Mouse (Mus musculus) A20 (cell line): ENCODE measurements around the gene Krtap19-1.
A peak's percentile ranks its signal among the peaks of the same experiment; 100 is the strongest.

ENCODE experiments used
- DNase-seq: peaks from one replicate; pipeline ENCODE4 v3.0.0-alpha.2; 2011; ENCODE audit warnings: low read depth, low spot score

Krtap19-1 gene

DNA sequence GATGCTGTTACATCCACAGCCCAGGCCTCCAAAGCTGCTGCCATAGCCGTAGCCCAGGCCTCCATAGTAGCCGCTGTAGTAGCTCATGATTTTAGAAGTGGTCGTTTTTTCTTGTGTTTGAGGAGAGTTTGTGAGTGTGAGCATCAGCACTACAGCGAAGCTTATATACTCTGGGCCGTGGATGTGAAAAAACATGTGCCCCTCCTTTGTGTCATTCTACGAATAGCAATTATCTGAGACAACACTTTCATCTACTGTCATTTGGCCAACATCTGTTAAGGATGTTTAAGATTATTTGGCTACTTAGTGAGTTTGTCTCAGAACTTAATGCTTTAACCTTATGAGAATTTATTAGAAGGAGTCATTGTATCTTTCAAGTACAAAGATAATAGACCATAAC, at the start of gene Krtap19-1:
Gene Krtap19-1 (minus strand): TSS at position 101 of the 400 bp plus-strand sequence.
- no peak for DNase-seq

- no peak for DNase-seq
Measured at GRCm38 (mm10) chr16:88896357-88896756, 27.1 kb upstream of the Krtap19-1 start, which contains the start of gene Krtap19-5. TSS of gene Krtap19-5 (minus strand) at chr16:88896457.

DNA sequence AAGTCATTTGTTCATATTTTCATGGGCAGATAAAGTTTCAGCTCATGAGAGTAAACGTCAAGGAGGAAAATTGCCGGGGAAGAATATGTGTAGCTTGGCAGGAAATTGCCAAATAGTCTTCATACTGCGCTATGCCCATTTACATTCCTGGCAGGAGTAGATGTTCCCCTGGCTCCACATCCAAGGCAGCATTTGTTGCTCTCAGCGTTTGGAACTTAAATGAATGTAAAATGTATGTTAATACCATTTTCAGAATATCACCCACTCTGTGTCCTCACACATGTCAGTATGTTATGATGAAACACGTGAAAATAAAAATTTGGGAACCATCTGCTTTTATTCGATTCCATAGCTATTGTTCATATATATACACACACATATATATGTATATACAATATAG, 17.7 kb upstream of the Krtap19-1 start:
- DNase-seq, result no peak

- no peak for DNase-seq
Measured at GRCm38 (mm10) chr16:88884989-88885388, 15.8 kb upstream of the Krtap19-1 start, which contains the start of gene Krtap19-4. TSS of gene Krtap19-4 (minus strand) at chr16:88885089.

- DNase-seq, result no peak
Measured at GRCm38 (mm10) chr16:88877938-88878337, 8.7 kb upstream of the Krtap19-1 start, which contains the start of gene Krtap19-3. TSS of gene Krtap19-3 (minus strand) at chr16:88878038.

DNA sequence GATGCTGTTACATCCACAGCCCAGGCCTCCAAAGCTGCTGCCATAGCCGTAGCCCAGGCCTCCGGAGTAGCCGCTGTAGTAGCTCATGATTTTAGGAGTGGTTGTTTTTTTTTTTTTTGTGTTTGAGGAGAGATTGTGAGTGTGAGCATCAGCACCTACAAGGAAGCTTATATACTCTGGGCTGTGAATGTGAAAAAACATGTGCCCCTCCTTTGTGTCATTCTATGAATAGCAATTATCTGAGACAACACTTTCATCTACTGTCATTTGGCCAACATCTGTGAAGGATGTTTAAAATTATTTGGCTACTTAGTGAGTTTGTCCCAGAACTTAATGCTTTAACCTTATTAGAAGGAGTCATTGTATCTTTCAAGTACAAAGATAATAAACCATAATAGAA, 5.0 kb upstream of the Krtap19-1 start, which contains the start of gene Krtap19-2:
Gene Krtap19-2 (minus strand): TSS at position 101 of the 400 bp plus-strand sequence.
- DNase-seq, result no peak

- no peak for DNase-seq
Measured at GRCm38 (mm10) chr16:88864887-88865407, 4.3 kb downstream of the Krtap19-1 start.

DNA sequence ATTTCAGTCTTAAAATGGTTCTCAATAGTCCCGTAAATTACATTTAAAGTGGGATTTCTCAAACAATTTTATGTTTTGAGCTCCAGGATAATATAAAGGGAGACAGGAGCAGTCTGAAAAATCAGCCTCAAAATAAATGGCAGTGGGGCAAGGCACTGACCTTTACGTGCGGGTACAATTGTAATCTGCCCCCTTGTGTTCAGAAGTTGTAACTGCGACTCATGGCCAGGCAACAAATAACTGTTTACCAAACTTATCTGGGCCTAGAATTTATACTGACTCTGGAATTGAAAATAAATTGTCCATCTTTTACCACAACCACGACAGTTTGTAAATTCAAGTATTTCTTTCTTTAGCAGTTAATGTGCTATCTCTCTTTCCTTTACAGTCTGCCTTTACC, 17.8 kb downstream of the Krtap19-1 start:
- DNase-seq, result peak; percentile 34

GRCm38 (mm10) chr16:88848558-88848957, 20.7 kb downstream of the Krtap19-1 start:
- DNase-seq, result no peak

DNA sequence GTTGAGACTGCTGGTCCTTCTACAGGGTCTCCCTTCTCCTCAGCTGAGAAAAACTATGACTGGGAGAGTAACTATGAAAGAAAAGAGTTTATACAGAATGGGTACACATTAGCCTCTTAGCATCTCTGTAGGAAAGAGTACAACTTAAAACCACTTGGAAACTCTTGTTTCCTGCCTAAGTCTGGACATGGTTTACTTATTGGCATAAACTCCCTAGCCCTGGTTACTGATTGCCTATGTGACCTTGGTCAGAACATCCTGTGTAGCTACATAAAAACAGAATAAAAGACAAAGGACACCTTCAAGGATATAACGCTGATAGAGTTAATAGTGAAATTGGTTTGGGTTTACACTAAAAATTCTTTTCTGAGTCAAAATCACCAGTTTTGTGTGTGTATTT, 21.8 kb downstream of the Krtap19-1 start:
- DNase-seq, result no peak

DNA sequence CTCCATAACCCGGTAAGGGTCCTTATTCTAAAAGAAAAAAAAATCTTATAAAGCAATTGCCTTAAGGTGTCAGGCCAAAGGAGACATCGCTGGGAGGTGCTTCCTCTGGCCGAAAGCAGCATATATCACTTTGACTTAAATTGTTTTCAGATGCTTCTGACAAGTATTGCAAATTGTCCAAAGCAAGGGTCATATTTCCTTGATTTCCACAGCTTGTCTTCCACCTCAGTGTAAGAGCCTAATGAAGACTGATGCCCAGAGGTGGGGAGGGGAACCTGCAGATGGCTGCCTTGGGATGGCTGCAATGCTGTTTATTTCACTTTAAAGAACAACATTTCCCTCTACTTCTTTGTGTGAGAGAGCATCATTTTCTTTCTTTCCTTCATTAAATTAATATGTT, 42.2 kb downstream of the Krtap19-1 start:
- no peak for DNase-seq

- no peak for DNase-seq
Measured at GRCm38 (mm10) chr16:88826095-88826652, 43.0 kb downstream of the Krtap19-1 start, which contains the start of gene Krtap14. TSS of gene Krtap14 (minus strand) at chr16:88826145.

GRCm38 (mm10) chr16:88823736-88824135, 45.5 kb downstream of the Krtap19-1 start:
- peak; percentile 11 for DNase-seq

DNA sequence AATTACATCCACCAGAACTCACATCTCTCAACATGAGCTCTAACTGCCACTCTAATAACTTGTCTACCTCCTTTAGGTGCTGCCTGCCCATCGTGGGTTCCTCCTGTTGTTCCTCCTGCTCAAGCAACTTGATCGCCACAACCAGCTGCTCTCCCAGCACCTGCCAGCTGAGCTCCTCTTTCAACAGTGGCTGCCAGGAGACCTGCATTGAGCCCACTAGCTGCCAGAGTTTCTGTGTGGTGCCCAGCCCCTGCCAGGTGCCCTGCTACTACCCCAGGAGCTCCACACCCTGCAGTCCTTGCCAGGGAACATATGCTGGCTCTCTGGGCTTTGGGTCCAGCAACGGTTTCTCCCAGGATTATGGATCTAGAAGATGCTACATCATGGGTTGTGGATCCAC, 49.1 kb downstream of the Krtap19-1 start, which contains the start of gene Krtap15:
Gene Krtap15 (plus strand): TSS at position 150 of the 400 bp plus-strand sequence.
- DNase-seq, result no peak
